Mouse (Mus musculus) gastrocnemius, postnatal 36 days (tissue): ENCODE data around the gene Lin54. TPM values are rescaled to one million over a fixed set of nuclear protein-coding genes. Genes with fewer than 3 reads are reported as not detected.
A peak's percentile ranks its signal among the peaks of the same experiment; 100 is the strongest.

Experiments
- DNase-seq, 2 experiments: peaks; one replicate each; pipeline ENCODE4 v3.0.0; 2022
- intact Hi-C: fragments of 180-260 bp; cut with DNase I; formaldehyde crosslinking; loops from one replicate; pipeline ENCODE4 v1.15.1; 2025
- long read RNA-seq, 2 experiments: library from polyadenylated mRNA; stranded (forward); transcript quantifications; one replicate each; pipeline ENCODE4 v2.0.0; 2021
- total RNA-seq, 2 experiments: library from RNA; stranded (reverse); gene quantifications; 2 replicates each; pipeline ENCODE4 v1.2.3; 2021

Gene Lin54
- total RNA-seq, result 1 to 10 TPM; 4.4 to 4.7 TPM
- long read RNA-seq, experiment 1, partial matches to known transcripts, result 1 of 2 reads
- long read RNA-seq, experiment 1, other reads (novel, unspliced or antisense), result 1 of 2 reads
- long read RNA-seq, experiment 2, partial matches to known transcripts, result 0 of 4 reads
- long read RNA-seq, experiment 2, other reads (novel, unspliced or antisense), result 2 of 4 reads

DNA sequence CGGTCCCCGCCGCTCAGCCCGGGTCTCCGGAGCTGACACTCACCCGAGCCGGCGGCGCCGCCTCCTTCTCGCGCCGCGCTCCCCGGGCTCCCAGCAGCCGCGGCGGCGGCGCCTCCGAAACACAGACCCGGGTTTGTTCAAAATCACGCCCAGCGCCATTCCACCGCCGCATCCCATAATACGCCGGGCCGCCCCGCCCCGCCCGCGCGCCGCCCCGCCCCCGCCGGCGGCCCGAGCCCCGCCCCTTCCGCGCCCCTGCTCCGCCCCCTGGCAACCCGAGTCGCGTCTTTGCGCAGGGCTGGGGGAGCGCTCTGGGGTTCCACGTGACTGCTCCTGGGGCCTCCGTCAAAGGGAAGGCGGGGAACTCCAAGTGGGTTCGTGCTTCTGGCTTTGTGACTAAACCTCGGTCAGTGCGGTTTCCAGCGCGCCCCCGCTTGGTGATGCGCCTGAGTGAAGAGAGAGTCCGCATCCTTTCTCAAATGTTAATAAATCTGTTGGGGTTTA, at the start of gene Lin54:
Gene Lin54 (minus strand): TSS at position 182 of the 504 bp plus-strand sequence.
- DNase-seq, result peak; percentile 69 to 82
- intact Hi-C loops, result loop anchor here (1.0 to 5.0 kb wide), 2 partner anchors 18 to 83 kb away; partner anchors contain the start of genes Cops4 and Sec31a

GRCm38 (mm10) chr5:100550151-100550550, 49.7 kb upstream of the Lin54 start:
- DNase-seq, result no peak
- intact Hi-C loops, result no loop called here

DNA sequence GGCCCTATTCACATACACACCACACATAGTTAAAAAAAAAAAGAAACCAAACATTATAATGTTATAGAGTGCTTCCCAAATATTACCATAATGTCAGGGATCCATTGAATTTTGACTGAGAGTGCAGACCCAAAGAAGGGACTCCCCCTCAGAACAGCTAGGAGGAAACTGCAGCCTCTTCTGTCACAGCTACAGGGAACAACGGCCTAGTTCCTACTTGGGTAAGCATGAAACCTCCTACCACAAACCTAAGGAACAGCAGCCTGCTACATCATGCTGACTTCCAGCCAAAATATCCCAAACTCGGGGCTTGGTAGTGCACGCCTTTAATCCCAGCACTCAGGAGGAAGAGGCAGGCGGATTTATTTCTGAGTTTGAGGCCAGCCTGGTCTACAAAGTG, 48.9 kb upstream of the Lin54 start:
- intact Hi-C loops, result loop anchor here (5.0 to 10.0 kb wide), 2 partner anchors 118 to 225 kb away; no protein-coding TSS in a partner anchor
- DNase-seq, result no peak

DNA sequence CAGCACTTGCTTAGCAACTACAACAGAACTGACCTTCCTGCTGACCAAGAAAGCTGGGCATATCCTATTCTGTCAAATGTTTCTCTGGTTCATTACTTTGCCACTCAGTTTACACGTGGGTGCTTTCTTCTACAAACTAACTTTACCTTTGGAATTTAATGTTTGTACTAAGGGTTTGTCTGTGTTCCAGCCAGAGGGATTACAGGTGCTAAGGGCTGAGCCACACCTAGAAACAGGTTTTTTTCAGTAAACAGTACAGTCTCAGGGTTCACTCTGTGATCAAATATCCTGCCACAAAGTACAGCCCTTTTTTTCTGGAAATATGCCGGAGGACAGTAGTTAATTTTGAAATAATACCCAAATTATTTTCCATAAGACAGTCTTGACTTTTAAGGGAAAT, 47.8 kb upstream of the Lin54 start:
- DNase-seq, result no peak
- intact Hi-C loops, result loop anchor here (5.0 to 10.0 kb wide), 2 partner anchors 119 to 227 kb away; no protein-coding TSS in a partner anchor

GRCm38 (mm10) chr5:100546294-100547080, 46.0 kb upstream of the Lin54 start:
- intact Hi-C loops, result loop anchor here (5.0 to 10.0 kb wide), 2 partner anchors 121 to 228 kb away; no protein-coding TSS in a partner anchor
- DNase-seq, result no peak

DNA sequence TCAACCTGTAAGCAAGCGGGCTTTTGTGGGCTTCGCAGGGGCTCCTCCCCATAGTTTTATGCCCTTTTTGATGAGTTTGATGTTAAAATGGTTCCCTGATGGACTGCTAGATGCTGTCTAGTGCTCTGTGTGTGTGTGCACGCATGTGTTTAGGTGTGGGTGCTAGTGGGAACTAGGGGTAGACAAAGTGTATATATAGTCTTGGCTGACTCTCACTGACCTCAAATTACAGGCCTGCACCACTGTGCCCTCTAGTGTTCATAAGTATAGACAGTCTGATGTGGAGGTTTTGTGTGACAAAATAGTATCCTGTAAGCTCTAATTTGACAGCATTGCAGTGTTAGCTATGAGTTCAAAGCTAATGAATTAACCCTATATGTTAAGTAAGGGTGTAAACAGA, 36.2 kb upstream of the Lin54 start:
- no peak for DNase-seq
- intact Hi-C loops, result no loop called here

DNA sequence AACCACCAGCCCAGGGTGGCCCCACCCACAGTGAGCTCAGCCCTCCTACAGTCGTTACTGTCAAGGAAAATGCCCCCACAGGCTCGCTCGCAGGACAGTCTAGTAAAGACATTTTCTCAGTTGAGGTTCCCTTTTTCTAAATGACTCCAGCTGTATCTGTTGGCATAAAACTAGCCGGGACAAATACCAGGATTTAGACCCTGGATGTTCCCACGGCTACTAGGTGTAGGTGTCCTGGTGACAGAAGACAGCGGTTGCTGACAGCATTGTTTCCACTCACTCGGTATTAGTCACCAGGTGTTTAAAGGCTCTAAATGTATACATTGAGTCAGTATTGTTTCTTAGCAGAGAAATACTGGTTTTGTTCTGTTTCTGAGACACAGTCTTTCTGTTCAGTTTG, 35.4 kb upstream of the Lin54 start:
- DNase-seq, result no peak
- intact Hi-C loops, result no loop called here

DNA sequence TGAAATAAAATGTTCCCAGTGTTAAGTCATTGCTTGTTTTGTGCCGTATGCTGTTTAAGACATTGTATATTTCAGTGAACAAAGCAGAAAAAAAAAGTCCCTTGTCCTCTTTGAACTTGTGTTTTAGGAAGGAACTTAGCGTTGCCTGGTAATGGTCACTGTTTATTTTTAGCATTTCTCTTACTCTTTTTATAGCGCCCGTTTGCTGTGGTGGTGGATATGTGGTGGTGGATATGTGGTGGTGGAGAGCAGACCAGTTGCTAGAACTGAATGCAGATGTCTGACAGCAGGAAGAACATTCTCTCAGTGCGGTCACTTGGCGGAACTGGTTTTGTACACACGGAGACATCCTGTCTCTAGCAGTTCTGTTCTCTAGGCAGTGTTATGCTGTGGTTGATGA, 25.7 kb upstream of the Lin54 start:
- intact Hi-C loops, result no loop called here
- DNase-seq, result no peak

DNA sequence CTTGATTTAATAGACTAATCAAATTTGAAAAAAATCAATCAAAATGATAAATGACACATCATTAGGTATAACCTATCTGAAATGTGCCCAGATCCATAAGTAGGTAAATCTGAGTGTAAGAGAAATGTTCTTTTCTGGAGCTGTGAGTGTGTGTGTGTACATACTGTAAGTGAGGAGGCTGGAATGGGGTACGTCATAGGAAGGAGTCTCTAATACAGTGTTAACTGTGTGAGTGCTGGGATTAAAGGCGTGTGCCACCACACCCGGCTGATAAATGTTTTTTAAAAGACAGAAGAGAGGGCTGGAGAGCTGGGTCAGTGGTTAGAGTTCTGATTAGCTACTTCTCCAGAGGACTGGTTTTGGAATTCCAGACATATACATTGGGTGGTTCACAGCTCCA, 25.2 kb upstream of the Lin54 start:
- no peak for DNase-seq
- intact Hi-C loops, result no loop called here

GRCm38 (mm10) chr5:100524921-100525320, 24.5 kb upstream of the Lin54 start:
- DNase-seq, result no peak
- intact Hi-C loops, result no loop called here

- intact Hi-C loops, result no loop called here
- DNase-seq, result no peak
Observed at GRCm38 (mm10) chr5:100523331-100523730, 22.9 kb upstream of the Lin54 start.

DNA sequence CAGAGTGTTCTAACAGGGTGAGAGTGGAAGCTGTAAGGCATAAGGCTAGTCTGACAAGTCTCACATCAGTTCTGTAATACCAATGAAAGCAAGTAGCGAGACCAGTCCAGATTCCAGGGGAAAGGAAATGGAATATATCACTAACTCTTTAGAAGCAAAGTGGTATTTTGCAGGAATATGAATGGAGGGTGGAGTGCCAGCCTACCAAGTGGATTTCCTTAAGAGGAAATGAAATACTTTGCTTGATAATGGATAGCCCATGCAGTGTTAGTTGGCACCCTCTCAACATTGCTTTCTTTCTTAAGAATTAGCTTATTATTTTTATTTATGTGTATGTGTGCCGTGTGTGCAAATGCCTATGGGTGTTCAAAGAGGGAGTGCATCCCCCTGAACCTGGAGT, 19.8 kb upstream of the Lin54 start:
- DNase-seq, result no peak
- intact Hi-C loops, result no loop called here

GRCm38 (mm10) chr5:100519027-100519411, 18.6 kb upstream of the Lin54 start:
- intact Hi-C loops, result loop anchor here (5.0 kb wide), 1 partner anchor 87 kb away; no protein-coding TSS in a partner anchor
- no peak for DNase-seq

- peak; percentile 93 to 95 for DNase-seq
- intact Hi-C loops, result loop anchor here (1.0 to 5.0 kb wide), 3 partner anchors 18 to 102 kb away; partner anchors contain the start of genes Lin54 and Sec31a
Observed at GRCm38 (mm10) chr5:100518049-100519026, 17.9 kb upstream of the Lin54 start, which contains the start of gene Cops4. TSS of gene Cops4 (plus strand) at chr5:100518309.

GRCm38 (mm10) chr5:100512576-100512975, 12.1 kb upstream of the Lin54 start:
- no peak for DNase-seq
- intact Hi-C loops, result no loop called here

DNA sequence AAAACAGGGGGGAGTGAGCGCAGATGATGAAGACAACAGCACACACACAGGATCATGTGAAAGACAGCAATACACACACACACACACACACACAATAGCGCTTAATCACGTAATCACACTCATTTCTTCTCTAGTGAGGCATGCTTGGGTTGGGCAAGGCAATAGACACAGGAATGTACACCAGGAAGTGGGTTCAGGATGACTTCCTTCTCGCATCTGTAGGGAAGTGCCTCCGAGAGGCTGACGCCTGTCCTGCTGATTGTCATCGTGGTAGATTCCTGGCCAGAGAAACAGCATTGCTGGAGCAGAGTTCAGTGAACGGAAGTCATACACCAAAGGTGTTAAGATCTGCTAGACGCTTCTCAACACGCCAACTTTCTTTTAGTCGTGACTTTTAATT, 8.8 kb upstream of the Lin54 start:
- DNase-seq, result no peak
- intact Hi-C loops, result no loop called here

DNA sequence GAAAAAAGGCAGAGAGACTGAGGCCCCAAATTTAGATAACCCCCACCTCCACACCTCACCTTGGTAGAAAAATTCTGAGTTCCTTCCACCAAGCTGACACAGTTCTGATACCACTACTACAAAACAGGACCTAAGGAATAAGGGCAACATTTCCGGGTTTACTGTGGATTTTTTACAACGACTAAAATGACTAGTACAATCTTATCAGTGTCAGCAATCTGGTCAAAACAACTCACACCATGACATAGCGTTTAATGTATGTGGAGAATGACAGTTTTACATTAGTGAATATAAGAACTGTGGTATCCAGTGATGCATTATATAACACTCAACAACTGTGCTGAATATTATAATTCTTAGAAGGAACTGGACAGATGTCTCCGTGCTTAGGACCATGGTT, 828 bp upstream of the Lin54 start:
- no peak for DNase-seq
- intact Hi-C loops, result loop anchor here (5.0 kb wide), 1 partner anchor 84 kb away; the partner anchor contains the start of gene Sec31a

- peak in 1 of 2 experiments; percentile 5 for DNase-seq
- intact Hi-C loops, result loop anchor here (1.0 to 5.0 kb wide), 3 partner anchors 18 to 83 kb away; partner anchors contain the start of genes Cops4 and Sec31a
Observed at GRCm38 (mm10) chr5:100499831-100500304, 571 bp downstream of the Lin54 start.

DNA sequence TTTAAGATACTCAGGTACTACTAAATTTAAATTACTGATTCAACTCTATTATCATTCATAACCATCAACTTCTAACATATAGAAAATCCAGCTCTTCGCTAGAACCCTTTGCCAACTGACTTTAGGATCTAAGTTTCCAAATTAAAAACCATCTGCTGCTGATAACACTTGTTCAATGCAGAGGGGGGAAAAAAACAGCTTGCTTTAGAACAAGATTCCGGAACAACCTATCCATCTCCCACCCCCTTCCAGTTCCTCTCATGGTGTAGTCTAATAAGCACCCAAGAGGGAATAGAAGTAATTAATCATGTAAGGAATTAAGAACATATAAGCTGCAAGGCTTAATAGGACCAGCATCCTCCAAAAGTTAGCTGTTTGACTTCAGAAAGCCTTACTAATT, 1.2 kb downstream of the Lin54 start:
- intact Hi-C loops, result loop anchor here (5.0 kb wide), 1 partner anchor 67 kb away; no protein-coding TSS in a partner anchor
- no peak for DNase-seq
